Mouse (Mus musculus): ENCODE measurements at regions not wholly inside any gene's neighbourhood (a gene's known extent, or its start where the extent isn't known, plus 50 kb on each side); places are given as distances from the start of the nearest gene placed in this dataset.

- Histone ChIP-seq H3K36me3 (no peaks in the 10 kb centered on the region), H3K4me1 (replicated peaks) (0 out of 2 replicates have a peak, but pooled peaks cover 2% of the 10 kb centered on the region), H3K27me3 (no peaks in the 10 kb centered on the region), H3K4me2 (no peak overlapping the region), H3K9me3 (replicated peaks) (no peaks in the 10 kb centered on the region), H3K9ac (no peak overlapping the region), H3K27ac (no peak overlapping the region), H3K4me3 (no peak overlapping the region)
- ATAC-seq (replicated peaks; ENCODE audit: insufficient number of reproducible peaks, insufficient read depth, low FRiP score, low read depth): no peak
- 61% methylated on average over 12 of the region's 12 CpGs for WGBS
Measured at GRCm38 (mm10) chr17:4301142-4301853, 605.2 kb upstream of the Nox3 start.

- H3K4me1 ChIP-seq (replicated peaks): no peaks in the 10 kb centered on the region
- H3K9ac ChIP-seq: no peak overlapping the region
- no peaks in the 10 kb centered on the region for H3K27me3 ChIP-seq
- H3K4me3 ChIP-seq: no peak overlapping the region
- ATAC-seq (replicated peaks; ENCODE audit: insufficient number of reproducible peaks, insufficient read depth, low FRiP score, low read depth): no peak
- no peak overlapping the region for H3K27ac ChIP-seq
- 45% methylated on average over 4 of the region's 4 CpGs for WGBS
- no peaks in the 10 kb centered on the region for H3K9me3 ChIP-seq (replicated peaks)
- H3K36me3 ChIP-seq: no peaks in the 10 kb centered on the region
- H3K4me2 ChIP-seq: no peak overlapping the region
Measured at GRCm38 (mm10) chr17:4311785-4312379, 615.8 kb upstream of the Nox3 start.

- H3K9ac ChIP-seq: no peak overlapping the region
- no peak overlapping the region for H3K4me3 ChIP-seq
- 42% methylated on average over 4 of the region's 4 CpGs for WGBS
- H3K27ac ChIP-seq: peak overlapping the region; percentile 36; the same call in 1 of the 2 replicates
- H3K4me1 ChIP-seq (replicated peaks): peaks cover 9% of the 10 kb centered on the region; the same call in 1 of the 2 replicates
- H3K9me3 ChIP-seq (replicated peaks): no peaks in the 10 kb centered on the region
- no peak for ATAC-seq (replicated peaks; ENCODE audit: insufficient number of reproducible peaks, insufficient read depth, low FRiP score, low read depth)
- H3K27me3 ChIP-seq: no peaks in the 10 kb centered on the region
- no peak overlapping the region for H3K4me2 ChIP-seq
- no peaks in the 10 kb centered on the region for H3K36me3 ChIP-seq
Measured at GRCm38 (mm10) chr17:4319141-4319540, 623.1 kb upstream of the Nox3 start.

GRCm38 (mm10) chr17:4328810-4329209 is 632.7 kb upstream of the Nox3 start:
- H3K4me3 ChIP-seq: no peak overlapping the region
- H3K36me3 ChIP-seq: no peaks in the 10 kb centered on the region
- H3K27me3 ChIP-seq: no peaks in the 10 kb centered on the region
- H3K4me2 ChIP-seq: no peak overlapping the region
- H3K9me3 ChIP-seq (replicated peaks): no peaks in the 10 kb centered on the region
- ATAC-seq (replicated peaks; ENCODE audit: insufficient number of reproducible peaks, insufficient read depth, low FRiP score, low read depth): no peak
- H3K4me1 ChIP-seq (replicated peaks): no peaks in the 10 kb centered on the region
- H3K27ac ChIP-seq: no peak overlapping the region
- 87% methylated on average over 1 of the region's 1 CpGs for WGBS
- no peak overlapping the region for H3K9ac ChIP-seq

- H3K9ac ChIP-seq: no peak overlapping the region
- ATAC-seq (replicated peaks; ENCODE audit: insufficient number of reproducible peaks, insufficient read depth, low FRiP score, low read depth): no peak
- H3K27me3 ChIP-seq: no peaks in the 10 kb centered on the region
- no peak overlapping the region for H3K27ac ChIP-seq
- no peak overlapping the region for H3K4me3 ChIP-seq
- no peaks in the 10 kb centered on the region for H3K4me1 ChIP-seq (replicated peaks)
- no peaks in the 10 kb centered on the region for H3K36me3 ChIP-seq
- WGBS: 67% methylated on average over 9 of the region's 9 CpGs
- no peaks in the 10 kb centered on the region for H3K9me3 ChIP-seq (replicated peaks)
- H3K4me2 ChIP-seq: no peak overlapping the region
Measured at GRCm38 (mm10) chr17:4331650-4332049, 635.6 kb upstream of the Nox3 start.

GRCm38 (mm10) chr17:4333091-4333490 is 637.0 kb upstream of the Nox3 start:
- H3K4me1 ChIP-seq (replicated peaks): no peaks in the 10 kb centered on the region
- H3K36me3 ChIP-seq: no peaks in the 10 kb centered on the region
- no peak overlapping the region for H3K4me2 ChIP-seq
- 88% methylated on average over 4 of the region's 4 CpGs for WGBS
- H3K4me3 ChIP-seq: no peak overlapping the region
- no peaks in the 10 kb centered on the region for H3K9me3 ChIP-seq (replicated peaks)
- H3K27ac ChIP-seq: no peak overlapping the region
- H3K27me3 ChIP-seq: no peaks in the 10 kb centered on the region
- no peak for ATAC-seq (replicated peaks; ENCODE audit: insufficient number of reproducible peaks, insufficient read depth, low FRiP score, low read depth)
- H3K9ac ChIP-seq: no peak overlapping the region

- H3K4me2 ChIP-seq: no peak overlapping the region
- H3K9me3 ChIP-seq (replicated peaks): no peaks in the 10 kb centered on the region
- H3K4me1 ChIP-seq (replicated peaks): no peaks in the 10 kb centered on the region
- H3K27me3 ChIP-seq: no peaks in the 10 kb centered on the region
- H3K9ac ChIP-seq: no peak overlapping the region
- no peaks in the 10 kb centered on the region for H3K36me3 ChIP-seq
- 42% methylated on average over 1 of the region's 1 CpGs for WGBS
- H3K27ac ChIP-seq: no peak overlapping the region
- no peak overlapping the region for H3K4me3 ChIP-seq
- no peak for ATAC-seq (replicated peaks; ENCODE audit: insufficient number of reproducible peaks, insufficient read depth, low FRiP score, low read depth)
Measured at GRCm38 (mm10) chr17:4353018-4353417, 641.1 kb upstream of the Arid1b start.

GRCm38 (mm10) chr17:4355506-4356218 is 638.5 kb upstream of the Arid1b start:
- Histone ChIP-seq H3K27me3 (no peaks in the 10 kb centered on the region), H3K4me1 (replicated peaks) (no peaks in the 10 kb centered on the region), H3K4me3 (no peak overlapping the region), H3K27ac (no peak overlapping the region), H3K4me2 (no peak overlapping the region), H3K9ac (no peak overlapping the region), H3K9me3 (replicated peaks) (no peaks in the 10 kb centered on the region), H3K36me3 (no peaks in the 10 kb centered on the region)
- 87% methylated on average over 5 of the region's 5 CpGs for WGBS
- ATAC-seq (replicated peaks; ENCODE audit: insufficient number of reproducible peaks, insufficient read depth, low FRiP score, low read depth): no peak

GRCm38 (mm10) chr17:4360413-4361320 is 633.5 kb upstream of the Arid1b start:
- Histone ChIP-seq H3K9ac (no peak overlapping the region), H3K4me2 (no peak overlapping the region), H3K4me3 (no peak overlapping the region), H3K36me3 (no peaks in the 10 kb centered on the region), H3K27me3 (no peaks in the 10 kb centered on the region), H3K9me3 (replicated peaks) (no peaks in the 10 kb centered on the region), H3K4me1 (replicated peaks) (no peaks in the 10 kb centered on the region), H3K27ac (no peak overlapping the region)
- ATAC-seq (replicated peaks; ENCODE audit: insufficient number of reproducible peaks, insufficient read depth, low FRiP score, low read depth): no peak
- 57% methylated on average over 4 of the region's 4 CpGs for WGBS

- H3K4me2 ChIP-seq: no peak overlapping the region
- no peaks in the 10 kb centered on the region for H3K27me3 ChIP-seq
- no peak for ATAC-seq (replicated peaks; ENCODE audit: insufficient number of reproducible peaks, insufficient read depth, low FRiP score, low read depth)
- H3K27ac ChIP-seq: no peak overlapping the region
- no peak overlapping the region for H3K9ac ChIP-seq
- no peak overlapping the region for H3K4me3 ChIP-seq
- H3K36me3 ChIP-seq: no peaks in the 10 kb centered on the region
- no peaks in the 10 kb centered on the region for H3K9me3 ChIP-seq (replicated peaks)
- no peaks in the 10 kb centered on the region for H3K4me1 ChIP-seq (replicated peaks)
Measured at GRCm38 (mm10) chr17:4365811-4366210, 628.3 kb upstream of the Arid1b start.

- Histone ChIP-seq H3K27me3 (no peaks in the 10 kb centered on the region), H3K4me2 (no peak overlapping the region), H3K27ac (no peak overlapping the region), H3K36me3 (no peaks in the 10 kb centered on the region), H3K9ac (no peak overlapping the region), H3K4me1 (replicated peaks) (no peaks in the 10 kb centered on the region), H3K4me3 (no peak overlapping the region), H3K9me3 (replicated peaks) (no peaks in the 10 kb centered on the region)
- 90% methylated on average over 1 of the region's 1 CpGs for WGBS
- ATAC-seq (replicated peaks; ENCODE audit: insufficient number of reproducible peaks, insufficient read depth, low FRiP score, low read depth): no peak
Measured at GRCm38 (mm10) chr17:4380449-4380848, 613.7 kb upstream of the Arid1b start.
